Mouse (Mus musculus): ENCODE measurements around the gene Bet1l. TPM values are rescaled to one million over a fixed set of nuclear protein-coding genes. Genes with fewer than 3 reads are reported as not detected.

The Bet1l gene
- polyA plus RNA-seq, 1 experiment from 2014 or later = 55.3 TPM

DNA sequence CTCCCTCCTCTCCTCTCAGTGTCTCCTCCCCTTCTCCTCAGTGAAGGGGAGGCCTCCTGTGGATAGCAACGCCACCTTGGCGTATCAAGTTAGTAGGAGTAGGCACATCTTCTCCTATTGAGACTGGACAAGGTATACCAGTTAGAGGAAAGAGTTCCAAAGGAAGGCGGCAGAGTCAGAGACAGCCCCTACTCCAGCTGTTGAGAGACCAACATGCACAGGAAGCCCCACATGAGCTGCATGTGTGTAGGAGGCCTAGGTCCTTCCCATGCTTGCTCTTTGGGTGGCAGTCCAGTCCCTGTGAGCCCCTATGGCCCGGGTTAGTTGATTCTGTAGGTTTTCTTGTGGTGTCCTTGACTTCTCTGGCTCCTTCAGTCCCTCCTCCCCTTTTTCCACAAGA is 24.0 kb downstream of the Bet1l start:
- Histone ChIP-seq H3K4me3 (ENCODE audit: low read depth, low read length) (no peak overlapping the region), H3K9ac (replicated peaks; ENCODE audit: low read depth, low read length) (no peak overlapping the region), H3K36me3 (ENCODE audit: control insufficient read depth, insufficient read depth, low read length) (no peaks in the 10 kb centered on the region), H3K9me3 (ENCODE audit: control insufficient read depth, low read depth, low read length) (no peaks in the 10 kb centered on the region), H3K27me3 (ENCODE audit: control insufficient read depth, insufficient read depth, low read length) (no peaks in the 10 kb centered on the region), H3K27ac (ENCODE audit: low read length) (no peak overlapping the region), H3K4me1 (ENCODE audit: control insufficient read depth, insufficient read depth, low read length) (no peaks in the 10 kb centered on the region), H3K4me2 (replicated peaks; ENCODE audit: low read depth, low read length) (no peak overlapping the region)
- no peak for ATAC-seq (ENCODE audit: insufficient number of reproducible peaks, insufficient read depth, low FRiP score, low read depth)
- 82% methylated on average over 4 of the region's 4 CpGs for WGBS

GRCm38 (mm10) chr7:140831447-140831846 is 25.9 kb downstream of the Bet1l start:
- Histone ChIP-seq H3K27me3 (ENCODE audit: control insufficient read depth, insufficient read depth, low read length) (no peaks in the 10 kb centered on the region), H3K9me3 (ENCODE audit: control insufficient read depth, low read depth, low read length) (no peaks in the 10 kb centered on the region), H3K27ac (ENCODE audit: low read length) (no peak overlapping the region), H3K4me2 (replicated peaks; ENCODE audit: low read depth, low read length) (no peak overlapping the region), H3K4me3 (ENCODE audit: low read depth, low read length) (no peak overlapping the region), H3K9ac (replicated peaks; ENCODE audit: low read depth, low read length) (no peak overlapping the region), H3K4me1 (ENCODE audit: control insufficient read depth, insufficient read depth, low read length) (no peaks in the 10 kb centered on the region), H3K36me3 (ENCODE audit: control insufficient read depth, insufficient read depth, low read length) (no peaks in the 10 kb centered on the region)
- WGBS = 50% methylated on average over 6 of the region's 6 CpGs
- ATAC-seq (ENCODE audit: insufficient number of reproducible peaks, insufficient read depth, low FRiP score, low read depth) = no peak

DNA sequence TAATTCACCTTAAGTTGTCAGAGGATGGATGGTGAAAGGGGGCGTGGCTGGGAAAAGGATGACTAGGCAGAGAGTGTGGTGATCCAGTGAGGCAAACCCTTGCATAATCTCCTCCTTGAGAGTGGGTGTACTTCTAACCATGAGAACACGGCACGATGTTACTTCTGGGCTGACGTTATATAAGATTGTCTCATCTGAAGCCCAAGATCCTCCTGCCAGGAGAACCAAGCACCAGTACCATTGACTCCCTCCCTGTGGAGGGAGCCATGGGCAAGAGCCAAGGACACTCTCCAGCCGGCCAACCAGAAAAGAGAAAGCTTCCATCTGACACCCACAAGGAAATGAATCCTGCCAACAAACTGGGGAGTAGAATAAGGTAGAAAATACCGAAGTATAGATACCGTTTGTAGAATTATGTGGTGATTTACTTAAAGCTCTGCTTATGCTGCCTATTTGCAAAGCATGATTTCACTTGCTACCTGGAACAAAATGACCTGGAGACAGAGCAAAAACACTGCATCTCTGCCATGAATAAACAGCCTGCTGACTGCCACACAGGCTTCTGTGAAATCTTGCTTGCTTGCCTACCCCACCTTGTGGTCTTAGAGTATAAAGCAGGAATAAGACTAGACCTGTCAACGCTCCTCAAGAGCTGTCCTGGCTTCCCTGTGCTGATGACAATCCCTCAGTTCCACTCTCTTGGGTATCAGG is 29.1 kb downstream of the Bet1l start:
- Histone ChIP-seq H3K9ac (replicated peaks; ENCODE audit: low read depth, low read length) (no peak overlapping the region), H3K4me2 (replicated peaks; ENCODE audit: low read depth, low read length) (no peak overlapping the region), H3K36me3 (ENCODE audit: control insufficient read depth, insufficient read depth, low read length) (no peaks in the 10 kb centered on the region), H3K27ac (ENCODE audit: low read length) (no peak overlapping the region), H3K27me3 (ENCODE audit: control insufficient read depth, insufficient read depth, low read length) (no peaks in the 10 kb centered on the region), H3K4me1 (ENCODE audit: control insufficient read depth, insufficient read depth, low read length) (no peaks in the 10 kb centered on the region), H3K4me3 (ENCODE audit: low read depth, low read length) (no peak overlapping the region), H3K9me3 (ENCODE audit: control insufficient read depth, low read depth, low read length) (no peaks in the 10 kb centered on the region)
- ATAC-seq (ENCODE audit: insufficient number of reproducible peaks, insufficient read depth, low FRiP score, low read depth) = no peak
- 30% methylated on average over 8 of the region's 8 CpGs for WGBS

DNA sequence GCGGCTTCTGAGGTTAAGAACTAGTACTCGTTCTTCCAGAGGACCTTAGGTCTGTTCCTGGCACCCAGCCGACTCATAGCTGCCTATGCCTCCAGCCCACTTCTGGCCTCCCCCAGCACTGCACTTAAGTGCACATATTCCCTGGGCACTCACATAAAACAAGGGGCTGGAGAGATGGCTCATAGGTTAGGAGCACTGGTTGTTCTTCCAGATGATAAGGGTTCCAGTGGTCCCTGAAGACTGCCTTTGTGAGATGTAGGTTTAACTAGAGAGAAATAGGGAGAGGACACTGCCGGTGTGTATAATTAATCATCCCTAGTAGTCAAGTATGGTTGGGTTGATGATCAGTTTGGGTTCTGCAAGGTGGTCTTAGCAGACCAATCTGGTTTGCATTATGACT is 34.6 kb downstream of the Bet1l start:
- Histone ChIP-seq H3K9ac (replicated peaks; ENCODE audit: low read depth, low read length) (no peak overlapping the region), H3K27me3 (ENCODE audit: control insufficient read depth, insufficient read depth, low read length) (no peaks in the 10 kb centered on the region), H3K4me2 (replicated peaks; ENCODE audit: low read depth, low read length) (no peak overlapping the region), H3K36me3 (ENCODE audit: control insufficient read depth, insufficient read depth, low read length) (no peaks in the 10 kb centered on the region), H3K27ac (ENCODE audit: low read length) (no peak overlapping the region), H3K9me3 (ENCODE audit: control insufficient read depth, low read depth, low read length) (no peaks in the 10 kb centered on the region), H3K4me1 (ENCODE audit: control insufficient read depth, insufficient read depth, low read length) (no peaks in the 10 kb centered on the region), H3K4me3 (ENCODE audit: low read depth, low read length) (no peak overlapping the region)
- ATAC-seq (ENCODE audit: insufficient number of reproducible peaks, insufficient read depth, low FRiP score, low read depth) = no peak
- WGBS = 90% methylated on average over 4 of the region's 4 CpGs

- Histone ChIP-seq H3K4me1 (ENCODE audit: control insufficient read depth, insufficient read depth, low read length) (no peaks in the 10 kb centered on the region), H3K27me3 (ENCODE audit: control insufficient read depth, insufficient read depth, low read length) (no peaks in the 10 kb centered on the region), H3K27ac (ENCODE audit: low read length) (0 out of 2 replicates have a peak within 1 kb of the TSS, but pooled peaks have one; percentile 4), H3K4me2 (replicated peaks; ENCODE audit: low read depth, low read length) (peak within 1 kb of the TSS; percentile 74), H3K4me3 (ENCODE audit: low read depth, low read length) (peak within 1 kb of the TSS; percentile 37), H3K9ac (replicated peaks; ENCODE audit: low read depth, low read length) (peak within 1 kb of the TSS; percentile 30; the same call in 1 of the 2 replicates), H3K9me3 (ENCODE audit: control insufficient read depth, low read depth, low read length) (no peaks in the 10 kb centered on the region), H3K36me3 (ENCODE audit: control insufficient read depth, insufficient read depth, low read length) (no peaks in the 10 kb centered on the region)
- WGBS = 1% methylated on average over 21 of the region's 21 CpGs
- peak; percentile 63; the same call in 1 of the 2 replicates for ATAC-seq (ENCODE audit: insufficient number of reproducible peaks, insufficient read depth, low FRiP score, low read depth)
These were observed 35.6 kb downstream of the Bet1l start, which contains the start of gene Zfp941 for GRCm38 (mm10) chr7:140821653-140822329. Zfp941 (minus strand) TSS chr7:140822178.

DNA sequence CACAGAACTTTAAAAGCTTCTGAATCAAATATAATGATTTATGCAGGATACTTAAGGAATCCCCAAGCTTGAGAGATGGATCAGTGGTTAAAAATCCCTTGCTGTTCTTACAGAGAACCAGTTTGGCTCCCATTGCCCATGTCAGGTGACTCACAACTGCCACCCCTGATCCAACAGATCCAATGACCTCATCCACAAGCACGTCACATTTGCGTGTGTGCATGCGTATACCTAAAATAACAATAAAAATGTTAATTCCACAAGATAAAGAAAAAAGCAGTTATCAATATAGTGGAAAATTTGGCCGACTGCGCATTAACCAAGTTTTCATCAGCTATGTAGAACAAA is 36.1 kb downstream of the Bet1l start:
- H3K4me3 ChIP-seq (ENCODE audit: low read depth, low read length) = peak overlapping the region; percentile 37
- no peaks in the 10 kb centered on the region for H3K36me3 ChIP-seq (ENCODE audit: control insufficient read depth, insufficient read depth, low read length)
- 45% methylated on average over 5 of the region's 5 CpGs for WGBS
- H3K9ac ChIP-seq (replicated peaks; ENCODE audit: low read depth, low read length) = peak overlapping the region; percentile 30; the same call in 1 of the 2 replicates
- H3K27me3 ChIP-seq (ENCODE audit: control insufficient read depth, insufficient read depth, low read length) = no peaks in the 10 kb centered on the region
- no peak overlapping the region for H3K27ac ChIP-seq (ENCODE audit: low read length)
- no peaks in the 10 kb centered on the region for H3K4me1 ChIP-seq (ENCODE audit: control insufficient read depth, insufficient read depth, low read length)
- peak overlapping the region; percentile 74 for H3K4me2 ChIP-seq (replicated peaks; ENCODE audit: low read depth, low read length)
- no peaks in the 10 kb centered on the region for H3K9me3 ChIP-seq (ENCODE audit: control insufficient read depth, low read depth, low read length)
- ATAC-seq (ENCODE audit: insufficient number of reproducible peaks, insufficient read depth, low FRiP score, low read depth) = no peak

GRCm38 (mm10) chr7:140820173-140820572 is 37.2 kb downstream of the Bet1l start:
- Histone ChIP-seq H3K4me2 (replicated peaks; ENCODE audit: low read depth, low read length) (no peak overlapping the region), H3K27ac (ENCODE audit: low read length) (no peak overlapping the region), H3K36me3 (ENCODE audit: control insufficient read depth, insufficient read depth, low read length) (no peaks in the 10 kb centered on the region), H3K4me1 (ENCODE audit: control insufficient read depth, insufficient read depth, low read length) (no peaks in the 10 kb centered on the region), H3K27me3 (ENCODE audit: control insufficient read depth, insufficient read depth, low read length) (no peaks in the 10 kb centered on the region), H3K9ac (replicated peaks; ENCODE audit: low read depth, low read length) (no peak overlapping the region), H3K4me3 (ENCODE audit: low read depth, low read length) (no peak overlapping the region), H3K9me3 (ENCODE audit: control insufficient read depth, low read depth, low read length) (no peaks in the 10 kb centered on the region)
- WGBS = 66% methylated on average over 4 of the region's 4 CpGs
- no peak for ATAC-seq (ENCODE audit: insufficient number of reproducible peaks, insufficient read depth, low FRiP score, low read depth)

- Histone ChIP-seq H3K9ac (replicated peaks; ENCODE audit: low read depth, low read length) (no peak overlapping the region), H3K27ac (ENCODE audit: low read length) (no peak overlapping the region), H3K4me3 (ENCODE audit: low read depth, low read length) (no peak overlapping the region), H3K9me3 (ENCODE audit: control insufficient read depth, low read depth, low read length) (no peaks in the 10 kb centered on the region), H3K4me2 (replicated peaks; ENCODE audit: low read depth, low read length) (no peak overlapping the region), H3K27me3 (ENCODE audit: control insufficient read depth, insufficient read depth, low read length) (no peaks in the 10 kb centered on the region), H3K36me3 (ENCODE audit: control insufficient read depth, insufficient read depth, low read length) (no peaks in the 10 kb centered on the region; the same call in 1 of the 2 replicates), H3K4me1 (ENCODE audit: control insufficient read depth, insufficient read depth, low read length) (no peaks in the 10 kb centered on the region)
- ATAC-seq (ENCODE audit: insufficient number of reproducible peaks, insufficient read depth, low FRiP score, low read depth) = no peak
- WGBS = 91% methylated on average over 12 of the region's 12 CpGs
These were observed 44.5 kb downstream of the Bet1l start for GRCm38 (mm10) chr7:140812850-140813249.

Data from stomach, embryonic 14.5 days (tissue).